Mouse (Mus musculus) midbrain, embryonic 12.5 days (tissue): ENCODE measurements around the gene Myh7b. TPM values are rescaled to one million over a fixed set of nuclear protein-coding genes. Genes with fewer than 3 reads are reported as not detected.

Experiments
- ATAC-seq: fragments of 200-750 bp; cut with Nextera tagmentation; 2 replicates; pipeline ENCODE4 v1.8.0; 2017; ENCODE audit warnings: low read depth, moderate TSS enrichment, moderate library complexity; ENCODE audit not compliant: low FRiP score
- H3K27ac ChIP-seq: fragments of 300-500 bp; sonication (generic); replicated peaks from 2 replicates; pipeline ENCODE4 v1.5.1; 2016; ENCODE audit warnings: mild to moderate bottlenecking
- H3K27me3 ChIP-seq: fragments of 300-500 bp; sonication (generic); 2 replicates; pipeline ENCODE4 v1.6.1; 2016; ENCODE audit warnings: mild to moderate bottlenecking
- H3K36me3 ChIP-seq: fragments of 300-500 bp; sonication (generic); 2 replicates; pipeline ENCODE4 v1.6.1; 2016
- H3K4me1 ChIP-seq: fragments of 300-500 bp; sonication (generic); 2 replicates; pipeline ENCODE4 v1.6.1; 2016
- H3K4me2 ChIP-seq: fragments of 300-500 bp; sonication (generic); replicated peaks from 2 replicates; pipeline ENCODE4 v1.6.1; 2016; ENCODE audit warnings: mild to moderate bottlenecking, moderate library complexity
- H3K4me3 ChIP-seq: fragments of 300-500 bp; sonication (generic); 2 replicates; pipeline ENCODE4 v1.5.1; 2016; ENCODE audit warnings: mild to moderate bottlenecking
- H3K9ac ChIP-seq: fragments of 300-500 bp; sonication (generic); replicated peaks from 2 replicates; pipeline ENCODE4 v1.6.1; 2016; ENCODE audit warnings: mild to moderate bottlenecking, moderate library complexity
- H3K9me3 ChIP-seq: fragments of 300-500 bp; sonication (generic); 2 replicates; pipeline ENCODE4 v1.6.1; 2016; ENCODE audit warnings: mild to moderate bottlenecking
- WGBS: fragments of 180-500 bp; shearing (Covaris S2); methylation state at CpG from one replicate; pipeline ENCODE4 v1.1.7; 2016; 5-methylcytosine and 5-hydroxymethylcytosine counted together
- polyA plus RNA-seq: library from polyadenylated mRNA; unstranded; fragments of >200 nt; fragmentation: Nextera tagmentation; extraction: Ambion mirVana; gene quantifications from 2 replicates; pipeline ENCODE4 v1.2.1, GENCODE M21; 2016

Gene Myh7b
- polyA plus RNA-seq, 1 experiment from 2014 or later: 1.1 TPM

DNA sequence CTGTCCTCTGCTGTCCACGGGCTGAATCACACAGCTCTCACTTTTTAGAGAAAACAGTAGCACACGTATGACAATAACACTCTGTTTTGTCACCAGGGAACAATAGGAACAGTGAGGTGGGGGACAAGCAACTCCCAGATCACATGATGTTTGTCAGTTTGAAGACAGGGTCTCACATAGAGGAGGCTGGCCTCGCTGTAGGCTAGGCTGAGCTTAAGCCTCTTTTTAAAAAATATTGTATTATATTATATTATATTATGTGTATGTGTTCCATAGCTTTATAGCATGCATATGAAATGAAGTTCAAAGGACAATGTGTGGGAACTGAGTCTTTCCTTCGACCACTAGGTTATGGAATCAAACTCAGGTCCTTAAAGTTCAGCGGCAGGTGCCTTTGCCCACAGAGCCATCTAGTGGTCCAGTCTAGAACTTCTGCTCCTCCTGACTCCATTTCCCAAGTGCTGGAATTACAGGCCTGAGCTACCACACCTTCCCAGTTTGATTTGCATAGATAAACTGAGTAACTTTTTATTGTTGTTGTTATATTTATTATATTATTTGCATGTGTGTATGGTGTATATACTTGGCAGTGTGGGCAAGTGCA lies 27.0 kb upstream of the Myh7b start:
- Histone ChIP-seq H3K4me1 (peaks cover 3% of the 10 kb centered on the region; the same call in 1 of the 2 replicates), H3K9ac (no peak overlapping the region), H3K27ac (no peak overlapping the region), H3K36me3 (no peaks in the 10 kb centered on the region), H3K27me3 (no peaks in the 10 kb centered on the region), H3K4me2 (no peak overlapping the region), H3K4me3 (no peak overlapping the region), H3K9me3 (no peaks in the 10 kb centered on the region)
- WGBS: 46% methylated on average over 5 of the region's 5 CpGs
- peak; percentile 49; the same call in 1 of the 2 replicates for ATAC-seq

DNA sequence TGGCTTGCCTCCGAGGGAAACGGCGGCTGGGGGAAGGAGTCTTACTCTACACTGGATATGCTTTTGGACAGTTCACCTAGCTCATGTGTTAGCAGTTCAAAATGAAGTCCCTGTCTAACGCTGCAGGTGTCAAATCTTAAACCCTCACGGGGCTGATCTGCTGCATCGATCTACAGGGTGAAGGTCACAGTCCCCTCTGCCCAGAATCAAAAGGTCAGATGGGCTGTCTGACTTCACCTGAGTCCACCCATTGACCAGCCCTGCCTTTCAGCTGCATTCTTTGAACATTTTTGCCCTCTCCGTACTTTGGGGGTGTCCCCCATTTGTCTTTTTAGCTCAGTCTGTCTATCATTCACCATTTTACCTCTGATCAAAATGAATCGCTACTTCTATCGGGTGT lies 25.9 kb upstream of the Myh7b start:
- Histone ChIP-seq H3K9ac (no peak overlapping the region; the same call in 1 of the 2 replicates), H3K4me1 (peaks cover 3% of the 10 kb centered on the region; the same call in 1 of the 2 replicates), H3K4me2 (no peak overlapping the region), H3K9me3 (no peaks in the 10 kb centered on the region), H3K27ac (no peak overlapping the region), H3K4me3 (no peak overlapping the region), H3K27me3 (no peaks in the 10 kb centered on the region), H3K36me3 (no peaks in the 10 kb centered on the region)
- 56% methylated on average over 9 of the region's 9 CpGs for whole genome bisulfite sequencing
- ATAC-seq: no peak

DNA sequence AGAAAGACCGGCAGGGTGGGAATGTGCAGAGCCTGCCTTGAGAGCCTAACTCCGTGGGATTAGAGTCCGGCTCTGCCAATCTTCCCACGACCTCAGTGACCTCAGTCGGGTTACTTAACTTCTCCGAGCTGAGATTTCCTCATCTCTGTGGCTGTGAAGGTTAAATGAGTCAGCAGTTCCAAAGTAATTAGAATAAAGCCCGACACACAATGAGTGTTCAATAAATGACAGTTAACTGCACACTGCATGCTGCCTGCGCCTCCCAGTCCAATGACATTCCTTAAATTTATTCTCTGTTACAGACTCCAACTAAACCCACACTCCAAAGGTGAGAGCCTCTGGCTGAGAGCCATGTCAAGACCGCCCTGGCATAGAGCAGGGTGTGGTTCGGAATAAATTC lies 25.5 kb upstream of the Myh7b start:
- no peaks in the 10 kb centered on the region for H3K27me3 ChIP-seq
- no peaks in the 10 kb centered on the region for H3K36me3 ChIP-seq
- WGBS: 37% methylated on average over 10 of the region's 10 CpGs
- H3K9me3 ChIP-seq: no peaks in the 10 kb centered on the region
- H3K27ac ChIP-seq: no peak overlapping the region
- H3K9ac ChIP-seq: no peak overlapping the region; the same call in 1 of the 2 replicates
- no peak for ATAC-seq
- H3K4me1 ChIP-seq: peaks cover 3% of the 10 kb centered on the region; the same call in 1 of the 2 replicates
- no peak overlapping the region for H3K4me2 ChIP-seq
- H3K4me3 ChIP-seq: no peak overlapping the region

DNA sequence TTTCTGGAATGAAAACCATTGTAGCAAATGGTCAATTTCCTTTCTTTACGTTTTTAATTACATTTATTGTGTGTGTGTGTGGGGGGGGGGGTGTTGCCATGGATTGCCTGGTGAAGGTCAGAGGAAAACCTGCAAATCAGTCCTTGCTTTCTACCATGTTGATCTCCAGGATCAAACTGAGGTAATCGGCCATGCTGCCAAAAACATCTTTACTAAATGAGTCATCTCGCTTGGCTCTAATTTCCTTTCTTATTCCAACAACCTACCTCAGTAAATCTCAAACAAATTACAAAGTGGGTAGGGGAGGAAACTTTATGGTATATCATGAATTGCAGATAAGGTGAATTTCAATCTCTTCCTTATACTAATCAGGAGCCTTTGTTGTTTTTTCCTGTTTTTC lies 22.9 kb upstream of the Myh7b start:
- no peaks in the 10 kb centered on the region for H3K36me3 ChIP-seq
- H3K9me3 ChIP-seq: no peaks in the 10 kb centered on the region
- no peak overlapping the region for H3K27ac ChIP-seq
- no peak overlapping the region for H3K4me3 ChIP-seq
- ATAC-seq: no peak
- 87% methylated on average over 3 of the region's 3 CpGs for WGBS
- no peaks in the 10 kb centered on the region for H3K27me3 ChIP-seq
- no peak overlapping the region for H3K4me2 ChIP-seq
- H3K4me1 ChIP-seq: peaks cover 12% of the 10 kb centered on the region
- no peak overlapping the region for H3K9ac ChIP-seq

DNA sequence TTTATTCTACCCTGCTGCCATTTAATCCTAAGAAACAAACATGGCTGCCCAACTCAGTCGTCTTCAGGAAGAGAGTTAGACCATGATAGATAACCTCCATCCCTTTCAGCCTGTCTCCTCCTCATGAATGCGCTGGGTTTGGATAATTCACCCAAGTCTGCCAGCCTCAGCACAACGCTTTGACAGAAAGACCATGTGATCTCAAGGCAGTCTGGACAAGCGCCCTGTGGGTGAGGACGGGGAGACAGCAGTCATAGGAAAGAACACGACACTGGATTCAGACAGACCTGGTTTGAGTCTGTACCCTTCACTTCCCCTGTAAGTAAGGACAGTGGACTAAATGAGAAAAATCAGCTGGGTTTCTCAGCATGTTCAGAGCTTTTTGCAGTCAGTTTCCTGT lies 21.5 kb upstream of the Myh7b start:
- no peak overlapping the region for H3K27ac ChIP-seq
- no peak for ATAC-seq
- H3K4me3 ChIP-seq: no peak overlapping the region
- 72% methylated on average over 6 of the region's 6 CpGs for WGBS
- H3K9me3 ChIP-seq: no peaks in the 10 kb centered on the region
- no peaks in the 10 kb centered on the region for H3K36me3 ChIP-seq
- no peak overlapping the region for H3K4me2 ChIP-seq
- peaks cover 12% of the 10 kb centered on the region for H3K4me1 ChIP-seq
- H3K9ac ChIP-seq: no peak overlapping the region
- H3K27me3 ChIP-seq: no peaks in the 10 kb centered on the region

DNA sequence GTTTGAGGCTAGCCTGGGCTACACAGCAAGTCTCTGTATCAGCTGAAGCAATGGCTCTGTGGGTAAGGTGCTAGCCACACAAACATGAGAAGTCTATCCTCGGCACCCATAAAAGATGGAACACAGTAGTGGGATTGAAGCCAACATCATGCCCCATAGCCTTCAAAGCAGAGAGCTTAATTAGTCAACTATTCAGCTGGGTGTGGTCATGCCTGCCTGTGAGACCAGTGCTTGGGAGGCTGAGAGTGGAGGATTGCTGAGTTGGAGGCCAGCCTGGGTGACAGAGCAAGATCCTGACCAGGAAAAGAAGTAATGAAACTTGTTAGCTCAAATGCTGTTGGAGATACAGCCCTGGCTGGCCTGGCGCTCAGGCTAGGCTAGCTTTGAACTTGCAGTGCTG lies 20.1 kb upstream of the Myh7b start:
- no peak for ATAC-seq
- no peak overlapping the region for H3K27ac ChIP-seq
- H3K9ac ChIP-seq: no peak overlapping the region
- no peak overlapping the region for H3K4me3 ChIP-seq
- H3K27me3 ChIP-seq: 0 out of 2 replicates have a peak, but pooled peaks cover 2% of the 10 kb centered on the region
- H3K36me3 ChIP-seq: no peaks in the 10 kb centered on the region
- H3K9me3 ChIP-seq: no peaks in the 10 kb centered on the region
- H3K4me1 ChIP-seq: peaks cover 9% of the 10 kb centered on the region
- H3K4me2 ChIP-seq: 0 out of 2 replicates have a peak overlapping the region, but pooled peaks have one; percentile 75
- 90% methylated on average over 2 of the region's 2 CpGs for WGBS

DNA sequence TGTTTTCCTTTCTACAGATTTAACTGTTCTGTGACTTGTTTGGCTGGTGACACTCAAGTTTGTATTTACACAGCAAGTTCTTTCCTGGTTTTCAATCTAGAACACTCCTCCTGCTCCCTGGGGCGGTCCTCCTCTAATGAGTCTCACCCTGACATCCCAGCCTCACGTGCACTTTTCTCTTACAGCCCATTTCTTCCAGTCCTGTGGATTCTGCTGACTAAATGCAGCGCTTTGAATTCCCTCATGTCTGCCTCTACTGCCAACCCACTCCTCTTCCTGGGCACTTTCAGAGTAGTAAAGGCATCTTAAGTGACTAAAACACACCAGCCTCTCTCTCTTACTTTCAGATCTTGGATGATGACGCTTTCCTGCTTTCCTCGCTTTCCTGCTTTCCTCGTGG lies 19.3 kb upstream of the Myh7b start:
- peak overlapping the region; percentile 63 for H3K9ac ChIP-seq
- H3K4me1 ChIP-seq: peaks cover 9% of the 10 kb centered on the region
- no peak for ATAC-seq
- H3K27me3 ChIP-seq: 0 out of 2 replicates have a peak, but pooled peaks cover 2% of the 10 kb centered on the region
- H3K27ac ChIP-seq: peak overlapping the region; percentile 78
- 11% methylated on average over 6 of the region's 6 CpGs for WGBS
- peak overlapping the region; percentile 75 for H3K4me2 ChIP-seq
- no peaks in the 10 kb centered on the region for H3K9me3 ChIP-seq
- H3K36me3 ChIP-seq: no peaks in the 10 kb centered on the region
- H3K4me3 ChIP-seq: peak overlapping the region; percentile 53

DNA sequence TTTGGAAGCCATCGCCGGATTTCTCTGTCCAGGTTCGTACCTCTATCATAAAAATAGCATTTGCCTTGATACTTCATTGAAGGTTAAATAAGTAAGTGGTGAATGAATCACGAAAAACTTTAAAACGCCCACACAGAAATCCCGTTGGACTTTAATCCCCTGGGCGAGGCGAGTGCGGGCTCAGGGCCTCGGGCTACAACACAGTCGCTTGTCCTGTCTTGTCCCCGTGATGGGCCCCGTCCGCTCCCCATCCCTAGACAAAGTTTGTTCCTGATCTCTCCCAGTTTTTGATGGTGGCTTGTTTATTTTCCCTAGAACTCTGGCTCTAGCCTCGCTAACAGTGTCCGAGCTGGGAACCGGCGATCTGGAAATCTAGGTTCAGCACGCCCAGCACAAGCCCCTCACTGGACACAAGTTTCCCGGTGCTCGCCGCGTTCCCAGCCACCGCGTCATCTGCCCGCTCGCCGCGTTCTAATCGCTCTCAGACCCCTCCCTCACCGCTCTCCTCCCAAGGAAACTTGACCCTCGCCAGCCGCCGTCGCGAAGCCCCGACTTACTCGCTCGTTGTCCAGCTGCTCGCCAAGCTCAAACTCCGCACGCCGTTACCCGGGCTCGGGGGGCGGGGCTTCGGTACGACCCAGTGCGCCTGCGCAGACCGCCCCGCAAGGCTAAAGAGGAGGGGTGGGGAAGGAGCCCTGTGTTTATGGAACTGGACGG lies 18.7 kb upstream of the Myh7b start, which contains the start of gene Gss:
Gss (minus strand) TSS at position 674 of the 717 bp plus-strand sequence.
- Histone ChIP-seq H3K4me2 (peak within 1 kb of the TSS; percentile 75), H3K4me1 (peaks cover 9% of the 10 kb centered on the region), H3K9ac (peak within 1 kb of the TSS; percentile 63), H3K36me3 (no peaks in the 10 kb centered on the region), H3K9me3 (no peaks in the 10 kb centered on the region), H3K27ac (peak within 1 kb of the TSS; percentile 78), H3K4me3 (peak within 1 kb of the TSS; percentile 53), H3K27me3 (0 out of 2 replicates have a peak, but pooled peaks cover 2% of the 10 kb centered on the region)
- WGBS: under 1% methylated on average over 53 of the region's 53 CpGs
- peak; percentile 91 for ATAC-seq

GRCm38 (mm10) chr2:155592854-155593283 lies 18.1 kb upstream of the Myh7b start:
- Histone ChIP-seq H3K4me2 (peak overlapping the region; percentile 75), H3K4me3 (peak overlapping the region; percentile 53), H3K9me3 (no peaks in the 10 kb centered on the region), H3K4me1 (peaks cover 9% of the 10 kb centered on the region), H3K27ac (peak overlapping the region; percentile 17; the same call in 1 of the 2 replicates), H3K27me3 (0 out of 2 replicates have a peak, but pooled peaks cover 2% of the 10 kb centered on the region), H3K36me3 (no peaks in the 10 kb centered on the region), H3K9ac (peak overlapping the region; percentile 56)
- no peak for ATAC-seq
- 0% methylated on average over 9 of the region's 9 CpGs for WGBS

GRCm38 (mm10) chr2:155595516-155595915 lies 15.5 kb upstream of the Myh7b start:
- H3K27me3 ChIP-seq: 0 out of 2 replicates have a peak, but pooled peaks cover 2% of the 10 kb centered on the region
- H3K9ac ChIP-seq: no peak overlapping the region
- H3K4me3 ChIP-seq: no peak overlapping the region
- no peak overlapping the region for H3K4me2 ChIP-seq
- H3K9me3 ChIP-seq: no peaks in the 10 kb centered on the region
- no peak overlapping the region for H3K27ac ChIP-seq
- H3K36me3 ChIP-seq: no peaks in the 10 kb centered on the region
- peaks cover 9% of the 10 kb centered on the region for H3K4me1 ChIP-seq
- WGBS: 86% methylated on average over 6 of the region's 6 CpGs
- no peak for ATAC-seq

DNA sequence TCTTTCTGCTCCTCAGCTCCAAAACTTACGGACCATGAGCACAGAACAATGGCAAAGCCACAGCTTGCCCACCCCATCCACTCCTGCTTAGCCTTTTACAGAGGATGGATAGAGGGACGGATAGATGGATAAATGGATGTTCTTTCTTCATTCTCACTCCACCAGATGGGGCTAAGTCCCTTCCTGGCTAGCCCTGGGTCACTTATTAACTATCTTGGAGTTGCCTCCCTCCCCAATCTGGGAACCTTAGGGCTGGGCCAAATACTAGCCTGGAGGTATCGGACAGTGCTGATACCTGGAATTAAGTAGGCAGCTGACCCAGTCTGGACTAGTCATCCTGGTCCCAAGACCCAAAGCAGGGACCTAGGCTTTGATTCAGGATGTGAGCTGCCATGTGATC lies 7.3 kb upstream of the Myh7b start:
- Histone ChIP-seq H3K27me3 (no peaks in the 10 kb centered on the region), H3K9ac (no peak overlapping the region), H3K4me2 (no peak overlapping the region), H3K4me3 (no peak overlapping the region), H3K9me3 (no peaks in the 10 kb centered on the region), H3K36me3 (no peaks in the 10 kb centered on the region), H3K4me1 (no peaks in the 10 kb centered on the region), H3K27ac (no peak overlapping the region)
- 58% methylated on average over 3 of the region's 3 CpGs for WGBS
- ATAC-seq: no peak

GRCm38 (mm10) chr2:155604560-155605235 lies 6.3 kb upstream of the Myh7b start:
- no peaks in the 10 kb centered on the region for H3K9me3 ChIP-seq
- H3K36me3 ChIP-seq: no peaks in the 10 kb centered on the region
- no peak overlapping the region for H3K4me3 ChIP-seq
- no peaks in the 10 kb centered on the region for H3K4me1 ChIP-seq
- H3K27ac ChIP-seq: no peak overlapping the region
- H3K4me2 ChIP-seq: no peak overlapping the region
- no peaks in the 10 kb centered on the region for H3K27me3 ChIP-seq
- WGBS: 68% methylated on average over 10 of the region's 10 CpGs
- 0 out of 2 replicates have a peak overlapping the region, but pooled peaks have one; percentile 15 for H3K9ac ChIP-seq
- ATAC-seq: no peak
